Mouse (Mus musculus): ENCODE results near the gene Fam172a.

Gene Fam172a

DNA sequence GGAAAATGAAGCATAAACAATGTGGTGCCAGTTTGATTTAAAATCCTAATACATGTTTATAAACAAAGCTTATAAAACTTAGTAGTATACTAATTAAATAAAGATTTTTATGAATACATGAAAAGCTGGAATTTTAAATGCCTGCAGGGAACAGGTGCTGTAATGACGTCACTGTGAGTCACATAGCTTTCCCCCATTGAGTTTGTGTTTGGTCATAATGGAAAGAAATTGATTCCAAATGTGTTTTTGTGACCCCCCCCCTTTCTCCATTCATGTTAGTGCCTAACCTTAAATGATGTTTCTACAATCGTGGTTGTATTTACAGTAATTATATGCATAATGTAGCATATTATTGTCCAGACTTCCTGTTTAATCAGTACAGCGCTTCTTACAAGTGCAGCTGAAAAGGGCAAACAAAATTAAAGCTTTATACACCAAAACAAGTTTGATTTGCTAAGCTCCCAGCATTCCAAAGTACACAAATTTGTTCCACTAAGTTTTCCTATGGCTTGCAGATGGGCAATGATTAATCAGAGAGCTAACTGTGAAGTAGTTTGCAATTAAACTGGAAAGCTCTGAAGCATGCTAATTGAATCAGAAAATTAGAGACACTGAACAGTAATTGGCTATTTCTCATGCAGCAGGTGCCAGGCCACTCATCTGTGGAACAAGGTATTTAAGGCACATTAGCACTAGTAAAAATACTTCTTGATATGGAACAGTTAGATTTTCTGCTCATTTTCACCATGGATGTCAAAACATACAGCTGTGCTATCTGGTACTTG is 398.1 kb downstream of the Fam172a start:
- DNase-seq (ENCODE audit: low spot score in 2 of 2): peak; percentile 15 to 37

DNA sequence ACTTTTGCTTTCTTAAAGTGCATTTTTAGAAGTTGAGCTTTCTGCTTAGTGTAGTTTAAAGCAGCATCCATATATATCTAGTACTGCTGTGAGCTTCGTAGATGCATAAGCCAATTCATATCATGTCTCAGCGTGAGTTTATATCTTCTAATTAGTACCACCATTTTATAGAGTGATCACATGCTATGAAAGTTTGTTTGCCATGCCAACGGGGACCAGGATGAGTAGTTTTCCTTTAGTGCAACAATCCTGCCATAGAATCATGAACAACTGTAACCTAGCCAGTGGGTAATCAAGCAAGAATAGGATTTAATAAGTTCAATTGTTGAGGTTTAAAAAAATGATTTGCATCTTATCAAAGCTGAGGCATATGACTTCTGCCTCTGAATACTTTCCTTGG is 398.8 kb downstream of the Fam172a start:
- no peak for DNase-seq (ENCODE audit: low spot score in 2 of 2)

DNA sequence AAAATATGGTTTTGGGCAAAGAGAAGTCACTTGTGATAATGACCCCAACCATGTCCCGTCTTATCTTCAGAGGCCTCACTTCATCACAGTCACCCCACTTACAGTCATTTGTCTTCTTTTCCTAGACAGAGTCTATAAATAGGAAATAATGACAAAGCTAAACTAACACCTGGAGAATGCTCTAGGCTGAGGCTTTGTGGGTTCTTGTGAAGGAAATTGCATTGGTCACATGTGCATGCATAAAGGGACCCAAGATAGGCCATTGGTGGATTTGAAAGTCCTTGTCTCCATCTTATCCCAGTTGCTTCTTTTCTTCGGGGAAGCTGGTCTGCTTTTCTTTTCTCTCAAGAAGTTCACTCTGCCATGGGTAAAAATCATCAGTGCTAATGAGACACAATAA is 400.5 kb downstream of the Fam172a start:
- DNase-seq (ENCODE audit: low spot score in 2 of 2): no peak

DNA sequence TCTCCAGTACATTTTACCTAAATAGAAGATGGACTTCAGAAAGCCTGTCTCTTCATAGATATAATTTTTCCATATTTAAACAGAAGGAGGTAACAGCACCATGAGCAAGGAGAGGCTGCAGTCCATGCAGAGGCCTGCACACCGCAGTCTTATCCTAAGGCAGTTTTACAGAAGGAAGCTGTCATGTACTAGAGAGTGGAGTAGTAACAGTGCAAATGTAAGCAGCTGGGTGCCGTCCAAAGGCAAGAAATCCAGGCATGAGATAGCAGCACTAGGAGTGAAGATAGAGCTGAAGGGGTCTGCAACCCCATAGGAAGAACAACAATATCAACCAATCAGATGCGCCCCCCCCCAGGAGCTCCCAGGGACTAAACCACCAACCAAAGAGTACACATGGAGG is 403.0 kb downstream of the Fam172a start:
- DNase-seq (ENCODE audit: low spot score in 2 of 2): no peak

DNA sequence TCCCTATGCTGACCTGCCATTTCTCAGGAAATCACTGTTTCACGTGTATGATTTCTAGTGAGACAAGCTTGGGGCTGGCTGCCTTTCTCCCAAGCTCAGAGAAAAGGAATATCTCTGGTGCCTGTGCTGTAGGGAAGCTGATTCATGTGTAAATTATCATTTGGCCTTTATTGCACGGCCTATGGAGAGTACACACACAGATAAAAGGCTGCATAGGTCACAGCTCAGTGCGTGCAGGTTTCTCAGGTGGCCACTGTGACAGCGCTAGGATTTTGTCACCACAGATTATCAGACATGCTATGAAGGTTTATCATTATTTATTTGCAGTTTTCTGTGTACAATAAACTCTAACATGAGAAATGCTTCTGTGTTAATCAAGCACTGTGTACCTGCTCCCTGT is 408.8 kb downstream of the Fam172a start:
- no peak for DNase-seq (ENCODE audit: low spot score in 2 of 2)

DNA sequence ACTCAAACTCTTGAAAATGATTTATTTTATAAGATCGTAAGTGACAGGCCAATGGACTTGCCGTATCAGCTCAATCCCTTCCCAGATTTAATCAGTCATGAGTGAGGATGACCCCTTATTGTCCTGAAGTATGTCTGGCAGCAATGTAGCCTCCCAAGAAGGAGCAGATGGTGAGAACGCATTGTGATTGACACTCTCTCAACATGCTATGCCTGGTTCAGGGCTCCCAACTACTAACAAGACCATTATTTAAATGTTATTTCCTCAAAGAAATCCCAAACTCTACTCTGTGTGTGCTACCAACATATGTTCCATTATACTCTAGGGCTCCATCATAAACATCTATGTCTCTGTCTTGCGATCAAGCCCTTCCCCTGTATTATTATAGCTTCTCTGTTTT is 412.1 kb downstream of the Fam172a start:
- DNase-seq (ENCODE audit: low spot score in 2 of 2): no peak

DNA sequence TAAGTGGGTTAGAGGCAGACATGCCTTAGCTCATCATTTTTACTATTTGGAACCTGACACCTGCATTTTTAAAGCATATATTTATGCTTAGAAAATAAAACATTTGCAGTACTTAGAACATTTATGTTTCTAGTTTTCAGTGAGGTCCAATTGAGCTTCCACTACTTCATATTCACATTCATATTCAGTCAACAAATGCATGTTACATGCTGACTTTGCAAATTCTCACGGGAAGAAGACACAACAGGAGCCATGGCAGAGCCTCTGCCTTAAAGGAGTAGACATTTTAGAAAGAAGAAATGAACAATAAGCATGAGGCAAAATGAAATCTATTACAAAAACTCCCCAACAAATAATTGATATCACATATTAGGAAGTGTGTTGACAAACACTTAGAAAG is 416.9 kb downstream of the Fam172a start:
- no peak for DNase-seq (ENCODE audit: low spot score in 2 of 2)

DNA sequence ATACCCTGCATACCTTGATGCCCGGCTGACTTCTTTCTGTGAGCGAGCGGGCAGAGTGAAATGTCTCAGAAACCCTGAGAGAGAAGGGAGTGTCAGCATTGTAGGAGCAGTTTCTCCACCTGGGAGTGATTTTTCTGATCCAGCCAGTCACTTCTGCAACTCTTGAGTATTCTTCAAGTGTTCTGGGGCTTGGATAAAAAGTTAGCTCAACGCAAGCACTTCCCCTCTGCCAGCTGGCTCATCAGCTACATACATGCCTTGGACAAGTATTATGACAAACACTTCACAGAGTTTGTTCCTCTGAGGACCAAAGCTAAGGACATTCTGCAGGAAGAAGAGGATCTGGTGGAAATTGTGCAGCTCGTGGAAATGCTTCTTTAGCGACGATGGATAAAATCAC is 420.2 kb downstream of the Fam172a start:
- DNase-seq (ENCODE audit: low spot score in 2 of 2): no peak

DNA sequence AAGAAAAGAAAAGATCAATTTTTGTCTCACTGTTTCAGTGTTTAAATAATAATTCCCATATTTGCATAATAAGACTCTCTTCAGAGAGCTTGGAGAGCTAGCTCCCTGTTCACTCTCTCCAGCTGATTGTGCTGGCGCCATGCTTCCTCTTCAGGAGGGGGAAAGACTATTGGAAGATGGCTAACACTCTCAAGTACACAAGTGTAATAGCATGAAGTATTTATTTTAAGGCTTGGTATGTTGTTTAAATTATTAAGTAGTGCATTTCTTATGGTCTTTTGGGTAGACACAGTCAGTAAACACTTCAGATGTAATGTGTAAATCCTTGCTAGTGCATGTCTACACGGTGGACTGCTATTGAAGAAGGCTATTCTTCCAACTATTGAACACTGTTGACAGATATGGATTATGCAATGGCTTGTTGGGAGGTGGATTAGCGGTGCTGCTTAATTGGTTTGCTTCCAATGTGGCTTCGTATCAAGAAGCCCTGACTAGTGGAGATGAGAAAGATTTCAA is 422.1 kb downstream of the Fam172a start:
- DNase-seq (ENCODE audit: low spot score in 2 of 2): no peak

DNA sequence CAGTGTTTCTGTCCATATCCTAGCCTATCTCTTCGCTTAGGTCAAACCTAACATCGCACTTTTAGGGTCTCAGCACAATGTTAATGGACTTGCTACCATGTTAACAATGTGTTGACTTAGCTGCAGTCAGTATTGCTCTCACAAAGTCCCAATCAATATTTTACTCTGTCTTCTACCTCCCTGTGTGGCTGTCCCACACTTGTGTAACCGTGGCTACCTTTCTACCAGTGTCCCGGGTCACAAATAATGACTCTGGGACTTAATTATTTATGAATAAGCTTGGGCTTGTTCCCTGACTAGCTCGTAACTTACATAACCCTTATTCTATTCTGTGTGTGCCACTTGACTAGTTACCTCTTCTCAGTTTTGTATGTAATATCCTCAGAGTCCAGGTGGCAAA is 455.6 kb downstream of the Fam172a start:
- no peak for DNase-seq (ENCODE audit: low spot score in 2 of 2)

DNA sequence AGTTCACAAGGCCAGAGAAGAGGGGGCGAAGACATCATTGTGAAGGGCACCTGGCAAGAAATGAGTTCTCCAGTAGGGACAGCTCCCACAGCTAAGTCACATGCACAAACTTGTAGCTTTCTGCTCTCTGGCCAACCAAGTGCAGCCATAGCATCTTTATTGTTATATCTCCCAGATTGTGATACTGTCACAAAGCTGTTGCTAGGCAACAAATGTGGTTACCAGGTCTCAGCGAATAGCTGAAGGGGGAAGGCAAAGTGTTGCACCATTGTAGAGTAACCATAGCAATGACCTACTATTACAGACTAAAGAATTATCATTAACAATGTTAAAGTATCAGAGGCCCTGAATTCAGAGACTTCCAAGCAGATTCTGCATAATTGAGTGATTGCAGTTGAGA is 460.3 kb downstream of the Fam172a start:
- no peak for DNase-seq (ENCODE audit: low spot score in 2 of 2)

DNA sequence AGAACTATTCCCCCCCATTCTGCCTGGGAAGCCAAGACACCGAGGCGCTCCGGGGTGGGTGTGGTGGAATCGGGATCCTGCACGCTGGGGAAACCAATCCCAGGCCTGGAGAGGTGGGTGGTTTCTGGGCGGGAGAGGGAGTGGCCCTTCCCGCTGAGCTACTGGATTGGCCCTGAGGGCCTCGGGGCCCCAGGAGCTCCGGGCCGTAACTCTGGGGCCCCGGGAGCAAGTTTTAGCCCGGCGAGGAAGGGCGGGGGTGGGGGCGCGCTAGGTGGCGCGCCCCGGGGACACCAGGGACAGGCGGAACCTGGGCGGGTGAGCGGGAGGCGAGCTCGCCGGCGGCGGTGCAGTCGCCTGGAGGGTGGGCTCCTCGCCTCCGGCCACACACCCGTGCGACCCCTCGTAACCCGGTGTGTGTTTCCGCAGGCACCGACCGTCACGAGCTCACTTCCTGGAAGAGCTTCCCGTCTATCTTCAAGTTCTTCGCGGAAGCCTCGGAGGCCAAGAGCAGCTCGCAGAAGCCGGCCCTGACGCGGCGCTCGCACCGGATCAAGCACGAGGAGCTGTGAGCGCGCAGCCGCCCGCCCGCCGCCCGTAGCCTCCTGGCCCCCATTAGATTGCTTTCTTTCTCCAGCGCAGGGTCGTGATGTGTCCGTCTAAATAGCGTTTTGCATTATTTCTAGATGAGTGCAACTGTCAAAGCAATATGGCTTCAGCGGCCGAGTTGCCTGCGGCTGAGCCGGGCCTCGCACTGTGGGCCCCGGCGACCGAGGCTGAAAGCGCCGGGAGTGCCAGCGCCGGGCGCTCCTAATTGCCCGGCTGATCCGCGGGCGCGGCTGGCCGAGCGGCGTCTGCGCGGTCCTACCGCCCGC is 461.5 kb downstream of the Fam172a start:
- DNase-seq (ENCODE audit: low spot score in 2 of 2): peak in 1 of 2 experiments; percentile 80

DNA sequence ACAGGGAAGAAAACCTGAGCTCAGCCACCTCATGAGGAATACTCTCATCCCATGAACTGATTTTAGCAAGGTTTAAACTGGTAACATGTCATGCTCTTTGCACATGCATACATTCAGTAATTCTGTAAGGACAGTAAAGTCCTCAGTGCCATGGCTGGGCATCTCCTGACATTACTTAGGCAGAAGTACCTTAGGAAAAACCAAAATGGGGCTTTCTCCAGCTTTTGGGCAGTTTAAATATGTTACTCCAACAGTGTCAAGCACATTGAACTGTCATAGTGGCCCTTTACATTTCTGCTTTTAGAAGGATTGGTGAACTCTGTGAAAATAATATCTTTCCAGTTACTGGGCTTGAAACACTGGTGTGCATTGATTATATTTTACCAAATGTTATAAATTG is 463.1 kb downstream of the Fam172a start:
- DNase-seq (ENCODE audit: low spot score in 2 of 2): no peak

DNA sequence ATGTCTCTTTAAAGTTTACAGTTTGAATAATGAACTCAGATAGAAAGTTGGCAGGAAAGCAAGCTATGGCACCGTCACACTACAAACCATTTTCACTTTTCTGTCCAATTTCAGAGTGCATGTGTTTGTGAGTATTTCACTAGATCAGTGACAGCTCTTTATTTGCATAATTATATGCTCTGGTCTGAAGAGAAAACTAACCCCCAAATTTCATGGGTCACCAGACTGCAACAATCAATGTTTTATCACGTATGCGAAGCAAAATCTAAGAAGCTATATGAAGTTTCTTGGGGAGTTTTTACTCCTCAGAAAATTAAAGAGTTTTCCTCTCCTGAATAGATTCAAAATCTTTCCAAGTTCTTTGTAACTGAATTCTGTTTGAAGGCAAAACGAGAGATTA is 466.3 kb downstream of the Fam172a start:
- no peak for DNase-seq (ENCODE audit: low spot score in 2 of 2)

DNA sequence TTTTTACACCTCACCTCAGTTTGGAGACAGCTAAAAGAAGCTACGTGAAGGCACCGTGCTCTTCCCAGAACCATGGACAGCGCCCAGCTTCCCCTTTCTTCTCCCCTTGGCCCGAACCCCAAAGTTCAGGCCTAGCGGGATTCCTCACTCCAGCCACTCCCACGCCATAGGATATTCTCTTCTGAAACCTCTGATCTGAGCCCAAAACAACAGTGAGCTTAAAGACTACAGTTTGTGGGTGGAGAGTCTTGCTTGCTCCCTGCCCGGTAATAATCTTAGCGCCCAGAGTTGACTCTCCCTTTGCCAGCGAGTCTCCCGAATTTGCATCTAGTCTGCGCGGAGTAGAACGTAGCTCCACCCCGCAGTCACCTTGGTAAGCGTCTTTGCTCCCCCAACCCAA is 469.5 kb downstream of the Fam172a start:
- no peak for DNase-seq (ENCODE audit: low spot score in 2 of 2)

DNA sequence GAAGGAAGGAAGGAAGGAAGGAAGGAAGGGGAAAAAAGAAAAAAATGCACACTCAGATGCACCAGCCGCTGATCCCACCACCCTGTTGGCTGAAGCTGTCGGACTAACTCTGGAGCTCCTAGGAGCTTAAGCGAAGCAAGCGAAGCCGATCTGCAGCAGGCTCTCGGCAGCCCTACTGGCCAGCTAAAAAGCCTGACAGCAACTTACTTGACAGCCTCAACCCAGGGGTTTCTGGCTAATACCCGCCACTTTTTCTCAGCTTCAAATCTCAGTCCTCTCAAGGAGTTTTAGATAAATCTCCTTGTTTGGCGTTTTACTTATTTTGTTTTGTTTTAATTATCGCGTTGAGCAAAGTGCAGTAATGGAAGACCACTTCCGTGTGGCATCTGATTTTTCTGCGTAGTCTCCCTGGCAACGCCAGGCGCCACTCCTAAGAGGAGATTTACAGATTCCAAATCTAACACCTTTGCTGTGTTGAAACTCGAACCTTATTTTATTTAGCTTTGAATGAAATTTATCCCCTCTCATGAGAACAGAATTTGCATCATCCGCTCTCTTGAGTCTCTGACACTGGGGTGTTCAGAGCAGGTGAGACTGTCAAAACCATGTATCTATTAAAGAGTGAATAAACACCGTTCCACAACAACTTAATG is 470.3 kb downstream of the Fam172a start:
- no peak for DNase-seq (ENCODE audit: low spot score in 2 of 2)

DNA sequence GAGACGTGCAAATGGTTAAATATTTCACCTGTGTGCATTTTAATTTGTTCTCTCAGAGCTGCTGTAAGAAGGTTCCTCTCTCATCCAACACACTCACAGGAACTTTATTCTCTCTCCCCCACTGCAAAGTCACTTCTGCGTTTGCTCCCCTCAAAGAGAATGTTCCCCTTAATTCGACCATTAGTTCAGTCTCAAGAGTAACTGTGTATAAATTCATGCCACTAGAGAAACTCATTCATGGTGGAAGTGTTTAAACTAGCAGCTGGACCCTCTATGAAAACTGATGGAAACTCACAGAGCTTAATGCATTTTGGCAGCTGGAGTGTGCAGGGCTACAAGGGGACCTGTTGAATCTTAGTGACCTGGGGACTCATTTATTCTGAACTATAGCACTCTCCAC is 471.0 kb downstream of the Fam172a start:
- no peak for DNase-seq (ENCODE audit: low spot score in 2 of 2)

DNA sequence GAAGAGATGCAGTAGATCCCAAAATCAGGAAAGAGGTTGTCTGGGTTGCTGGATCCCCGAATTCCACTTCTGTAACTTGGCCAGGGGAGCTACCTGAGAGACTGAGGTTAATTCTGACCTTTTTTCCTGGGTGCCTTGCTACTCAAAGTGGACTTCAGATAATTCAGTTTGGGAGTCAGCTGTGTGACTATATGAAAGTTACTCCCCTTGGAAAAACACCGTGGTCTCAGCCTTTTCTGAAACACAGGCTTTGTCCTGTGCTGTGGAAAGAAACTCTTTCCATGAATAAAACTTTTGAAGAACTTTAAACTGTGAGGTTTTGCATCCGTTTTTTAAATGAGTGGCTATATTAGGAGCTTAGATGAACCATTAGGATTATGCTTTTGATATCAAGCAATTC is 472.4 kb downstream of the Fam172a start:
- DNase-seq (ENCODE audit: low spot score in 2 of 2): no peak

DNA sequence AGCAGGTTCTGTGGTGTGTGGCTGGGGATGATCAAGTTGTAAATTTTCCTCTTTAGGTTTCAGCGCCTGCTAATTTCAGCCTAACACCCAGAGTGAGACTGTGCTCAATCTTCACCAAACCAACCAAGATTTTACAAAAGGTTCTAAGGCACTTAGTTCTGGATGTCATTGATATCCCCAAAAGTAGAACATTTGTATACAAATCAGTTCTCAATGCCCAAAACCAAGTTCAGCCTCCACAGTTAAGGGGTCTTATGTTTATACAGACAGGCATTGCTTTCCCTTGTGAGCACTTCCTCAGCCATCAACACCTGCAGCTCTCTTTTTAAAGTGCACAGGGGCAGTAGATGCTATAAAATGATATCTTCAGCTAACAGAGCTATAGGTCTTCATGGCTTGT is 473.1 kb downstream of the Fam172a start:
- DNase-seq (ENCODE audit: low spot score in 2 of 2): no peak

DNA sequence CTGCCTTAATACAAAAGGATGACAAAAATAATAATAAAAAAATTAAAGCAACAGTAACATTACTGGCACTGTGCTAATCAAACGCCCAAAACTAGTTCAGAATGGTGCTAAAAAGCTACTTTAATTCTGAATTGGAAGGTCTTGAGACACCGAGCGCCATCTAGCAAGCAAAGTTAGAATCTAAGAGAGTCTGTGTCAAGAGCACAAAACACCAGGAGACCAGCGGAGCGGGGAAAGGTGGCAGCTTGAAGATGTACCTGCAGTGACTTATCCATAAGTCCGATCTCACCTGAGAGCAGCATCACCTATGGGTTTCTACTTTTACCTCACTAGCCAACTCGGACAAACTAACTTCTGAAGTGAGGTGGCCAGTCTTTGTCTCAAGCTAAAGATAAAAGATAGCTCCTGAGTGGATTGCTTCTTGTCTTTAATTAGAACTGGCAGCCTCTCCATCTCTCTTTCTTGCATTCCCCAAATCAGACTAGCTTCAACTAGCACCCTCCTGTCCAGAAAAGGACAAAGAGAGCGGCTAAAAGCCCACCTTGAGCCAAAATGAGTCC is 474.1 kb downstream of the Fam172a start:
- DNase-seq (ENCODE audit: low spot score in 2 of 2): no peak

DNA sequence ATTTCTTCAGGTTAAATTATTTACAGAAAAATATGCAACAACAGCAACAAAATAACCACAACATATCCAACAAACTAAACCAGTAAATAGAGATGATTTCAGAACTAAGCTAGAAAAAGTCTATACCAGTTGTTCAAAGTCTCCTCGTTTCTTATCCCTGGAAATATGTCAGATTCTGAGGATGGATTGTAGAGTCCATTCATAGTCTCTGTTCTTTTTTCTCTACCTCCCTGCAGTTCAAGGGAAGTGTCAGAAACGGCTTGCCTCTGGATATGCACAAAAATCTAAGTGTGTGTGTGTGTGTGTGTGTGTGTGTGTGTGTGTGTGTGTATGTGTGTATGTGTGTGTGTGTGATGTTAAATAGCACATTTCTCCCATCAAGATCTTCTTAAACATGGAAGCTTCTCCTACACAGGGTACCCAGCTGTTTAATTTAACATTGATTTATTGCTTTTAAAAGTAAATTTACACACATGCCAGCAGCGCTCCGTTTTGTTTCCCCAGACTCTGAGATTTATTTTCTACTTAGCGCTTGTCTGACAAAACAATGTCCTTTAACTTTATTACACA is 475.6 kb downstream of the Fam172a start:
- no peak for DNase-seq (ENCODE audit: low spot score in 2 of 2)

DNA sequence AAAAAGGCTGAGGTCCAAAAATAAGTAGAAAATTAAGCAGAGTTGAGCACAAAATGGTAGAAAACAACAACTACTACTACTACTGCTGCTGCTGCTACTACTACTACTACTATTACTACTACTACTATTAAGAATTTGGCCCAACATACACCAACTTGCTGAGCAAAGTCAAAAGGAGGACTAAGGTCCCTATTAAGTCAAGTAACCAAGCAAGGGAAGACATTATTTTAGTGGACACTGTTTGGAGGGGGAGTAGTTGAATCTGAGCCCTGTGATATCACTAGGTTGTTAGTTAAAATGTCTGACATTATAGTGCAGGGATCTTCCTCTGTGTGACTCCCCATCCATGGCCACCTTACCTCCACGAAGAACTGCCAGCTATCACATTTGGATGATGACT is 476.2 kb downstream of the Fam172a start:
- DNase-seq (ENCODE audit: low spot score in 2 of 2): no peak
